Mouse (Mus musculus) stomach, postnatal 0 days (tissue): ENCODE data around the gene Cers2.

Experiments
- CTCF ChIP-seq: IDR thresholded peaks from 2 replicates; pipeline ENCODE4 v1.5.1; 2016; ENCODE audit warnings: antibody characterized with exemption, low read depth, mild to moderate bottlenecking, moderate library complexity
- EP300 ChIP-seq: optimal IDR thresholded peaks from 2 replicates; pipeline ENCODE3; 2016; ENCODE audit warnings: antibody characterized with exemption

DNA sequence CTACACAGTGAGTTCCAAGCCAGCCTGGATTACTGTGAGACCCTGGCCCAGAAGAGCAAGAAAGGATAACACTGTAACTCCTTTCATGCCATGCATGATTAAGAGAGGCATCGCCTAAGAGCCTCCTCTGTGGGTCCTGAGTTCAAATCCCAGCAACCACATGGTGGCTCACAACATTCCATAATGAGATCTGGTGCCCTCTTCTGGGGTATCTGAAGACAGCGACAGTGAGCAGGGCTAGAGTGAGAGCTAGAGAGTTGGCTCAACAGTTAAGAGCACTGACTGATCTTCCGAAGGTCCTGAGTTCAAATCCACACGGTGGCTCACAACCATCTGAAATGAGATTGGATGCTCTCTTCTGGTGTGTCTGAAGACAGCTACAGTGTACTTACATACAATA lies 40.1 kb upstream of the Cers2 start:
- TF ChIP-seq CTCF, result peak; percentile 30; the same call in 1 of the 2 replicates
- no peak for TF ChIP-seq EP300
